Mouse (Mus musculus) inflammation-experienced regulatory T-cells (primary cell): ENCODE measurements around the gene Olfr609. TPM values are rescaled to one million over a fixed set of nuclear protein-coding genes. Genes with fewer than 3 reads are reported as not detected.

Experiments used
- polyA plus RNA-seq, 2 experiments: library from polyadenylated mRNA; unstranded; fragments of 100-300 nt; shearing (Covaris generic); gene quantifications; one replicate each; pipeline ENCODE4 v1.2.1; 2017

The Olfr609 gene
- polyA plus RNA-seq = under 1 TPM in 1 of 2 experiments, not detected in 1; 0.05 TPM

DNA sequence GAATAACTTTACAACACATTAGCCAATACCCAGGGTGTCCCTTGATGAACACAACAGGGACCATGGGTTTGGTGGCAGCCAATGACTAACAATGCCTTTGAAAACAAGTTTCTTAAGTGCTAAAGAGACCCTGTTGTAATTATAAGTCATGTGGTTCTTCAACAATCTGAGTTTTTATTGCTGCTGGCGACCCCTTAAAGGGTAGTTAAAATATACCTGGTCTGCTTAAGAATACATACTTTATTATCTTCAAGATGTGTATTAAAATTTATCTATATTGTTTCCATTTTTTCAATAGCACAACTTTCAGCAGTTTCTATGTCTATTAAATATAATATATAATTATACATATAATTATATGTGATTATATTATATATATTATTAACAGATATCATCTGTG, at the start of gene Olfr609:
Gene Olfr609 (minus strand): TSS at position 101 of the 400 bp plus-strand sequence.

GRCm38 (mm10) chr7:103542617-103543016, 44.8 kb upstream of the Olfr609 start, which contains the start of gene Olfr612:
Gene Olfr612 (minus strand): TSS chr7:103542717.

DNA sequence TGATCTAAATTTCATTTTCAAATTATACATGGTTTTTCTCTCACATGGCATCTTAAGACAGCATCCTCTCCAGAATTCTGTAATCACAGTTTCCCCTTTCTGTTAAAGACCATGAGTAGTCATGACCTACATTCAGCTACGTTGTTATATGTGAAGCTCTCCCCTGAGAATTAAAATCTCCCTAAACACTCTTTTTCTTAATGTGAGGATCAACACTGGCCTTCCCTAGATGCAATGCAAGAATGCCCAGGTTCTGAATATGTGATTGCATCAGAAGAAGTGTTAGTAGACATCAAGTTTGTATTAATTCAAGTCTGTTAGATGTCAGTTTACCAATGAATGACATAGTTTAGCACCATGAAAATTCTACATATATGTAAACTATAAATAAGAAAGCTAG, 22.9 kb upstream of the Olfr609 start, which contains the start of gene Olfr611:
Gene Olfr611 (minus strand): TSS at position 101 of the 400 bp plus-strand sequence.

DNA sequence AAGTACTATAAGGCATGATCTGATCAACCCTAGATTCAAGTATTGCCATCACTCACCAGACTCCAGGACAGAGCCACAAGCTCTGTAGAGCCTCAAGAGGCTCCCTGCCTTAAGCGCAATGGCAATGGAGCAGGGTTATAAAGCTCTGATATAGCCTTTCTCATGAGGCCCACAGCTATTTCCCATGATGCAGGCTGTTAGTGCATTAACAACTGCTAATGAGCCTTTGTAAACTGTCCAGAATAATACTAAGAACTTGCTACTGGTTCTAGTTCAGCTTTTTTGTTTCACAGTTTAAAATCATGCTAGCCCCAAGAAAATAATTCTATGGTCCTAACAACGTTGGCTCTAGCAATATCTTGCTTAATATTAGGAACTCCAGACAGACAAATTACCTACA, 14.2 kb upstream of the Olfr609 start, which contains the start of gene Olfr610:
Gene Olfr610 (minus strand): TSS at position 101 of the 400 bp plus-strand sequence.

GRCm38 (mm10) chr7:103469577-103469976, 28.3 kb downstream of the Olfr609 start, which contains the start of gene Olfr608:
Gene Olfr608 (plus strand): TSS chr7:103469877.

GRCm38 (mm10) chr7:103448746-103449145, 49.1 kb downstream of the Olfr609 start, which contains the start of gene Olfr606:
Gene Olfr606 (plus strand): TSS chr7:103449046.

GRCm38 (mm10) chr7:103445339-103445738, 52.5 kb downstream of the Olfr609 start, which contains the start of gene Olfr605:
Gene Olfr605 (minus strand): TSS chr7:103445439.

Other genes with a start within 250 kb of the Olfr609 start
- gene Usp17ld, start 245.6 kb downstream of the Olfr609 start, polyA plus RNA-seq = not detected
- under 1 TPM in 1 of 2 experiments, not detected in 1; 0.29 TPM for gene Olfr596, start 192.4 kb downstream of the Olfr609 start, polyA plus RNA-seq
- gene Olfr597, start 181.7 kb downstream of the Olfr609 start, polyA plus RNA-seq = under 1 TPM; 0.10 to 0.17 TPM
- not detected for gene Olfr598, start 174.5 kb downstream of the Olfr609 start, polyA plus RNA-seq
- gene Olfr599, start 162.1 kb downstream of the Olfr609 start, polyA plus RNA-seq = not detected
- gene Olfr600, start 148.4 kb downstream of the Olfr609 start, polyA plus RNA-seq = under 1 TPM in 1 of 2 experiments, not detected in 1; 0.89 TPM
- 1 to 10 TPM in 1 of 2 experiments, under 1 TPM in 1; 0.59 to 2.7 TPM for gene Olfr601, start 135.4 kb downstream of the Olfr609 start, polyA plus RNA-seq
- 1 to 10 TPM in 1 of 2 experiments, not detected in 1; 2.6 TPM for gene Olfr603, start 111.9 kb downstream of the Olfr609 start, polyA plus RNA-seq
- gene Usp17lc, start 83.0 kb downstream of the Olfr609 start, polyA plus RNA-seq = not detected
- not detected for gene Olfr605, start 52.6 kb downstream of the Olfr609 start, polyA plus RNA-seq
- gene Olfr606, start 49.0 kb downstream of the Olfr609 start, polyA plus RNA-seq = not detected
- gene Olfr607, start 33.9 kb downstream of the Olfr609 start, polyA plus RNA-seq = under 1 TPM; 0.05 to 0.20 TPM
- under 1 TPM in 1 of 2 experiments, not detected in 1; 0.56 TPM for gene Olfr608, start 28.2 kb downstream of the Olfr609 start, polyA plus RNA-seq
- gene Olfr610, start 14.1 kb upstream of the Olfr609 start, polyA plus RNA-seq = not detected
- gene Olfr611, start 22.8 kb upstream of the Olfr609 start, polyA plus RNA-seq = not detected
- not detected for gene Olfr612, start 44.7 kb upstream of the Olfr609 start, polyA plus RNA-seq
- gene Olfr613, start 50.0 kb upstream of the Olfr609 start, polyA plus RNA-seq = not detected
- gene Olfr615, start 58.0 kb upstream of the Olfr609 start, polyA plus RNA-seq = not detected
- not detected for gene Olfr616, start 71.1 kb upstream of the Olfr609 start, polyA plus RNA-seq
- not detected for gene Olfr617, start 75.0 kb upstream of the Olfr609 start, polyA plus RNA-seq
- not detected for gene Olfr618, start 92.0 kb upstream of the Olfr609 start, polyA plus RNA-seq
- gene Olfr619, start 102.5 kb upstream of the Olfr609 start, polyA plus RNA-seq = under 1 TPM in 1 of 2 experiments, not detected in 1; 0.11 TPM
- under 1 TPM; 0.24 to 0.61 TPM for gene Olfr620, start 114.5 kb upstream of the Olfr609 start, polyA plus RNA-seq
- not detected for gene Olfr622, start 144.6 kb upstream of the Olfr609 start, polyA plus RNA-seq
- gene Olfr623, start 165.6 kb upstream of the Olfr609 start, polyA plus RNA-seq = not detected
- under 1 TPM; 0.05 to 0.10 TPM for gene Olfr624, start 173.1 kb upstream of the Olfr609 start, polyA plus RNA-seq
- gene Olfr625-ps1, start 184.7 kb upstream of the Olfr609 start, polyA plus RNA-seq = not detected
- gene Olfr243, start 216.6 kb upstream of the Olfr609 start, polyA plus RNA-seq = not detected
- gene Olfr628, start 232.3 kb upstream of the Olfr609 start, polyA plus RNA-seq = not detected
- gene Olfr629, start 246.9 kb upstream of the Olfr609 start, polyA plus RNA-seq = not detected